Mouse (Mus musculus): Measurements from ENCODE around the gene Ppp6r3. TPM values are rescaled to one million over a fixed set of nuclear protein-coding genes. Genes with fewer than 3 reads are reported as not detected.
"Not testable (repeated sequence)": the region's sequence is repeated elsewhere in the genome, so short reads cannot be mapped to it uniquely, and the experiment has no call there.

The Ppp6r3 gene
- total RNA-seq, 2 experiments from 2014 or later = 51.7 to 65.2 TPM

DNA sequence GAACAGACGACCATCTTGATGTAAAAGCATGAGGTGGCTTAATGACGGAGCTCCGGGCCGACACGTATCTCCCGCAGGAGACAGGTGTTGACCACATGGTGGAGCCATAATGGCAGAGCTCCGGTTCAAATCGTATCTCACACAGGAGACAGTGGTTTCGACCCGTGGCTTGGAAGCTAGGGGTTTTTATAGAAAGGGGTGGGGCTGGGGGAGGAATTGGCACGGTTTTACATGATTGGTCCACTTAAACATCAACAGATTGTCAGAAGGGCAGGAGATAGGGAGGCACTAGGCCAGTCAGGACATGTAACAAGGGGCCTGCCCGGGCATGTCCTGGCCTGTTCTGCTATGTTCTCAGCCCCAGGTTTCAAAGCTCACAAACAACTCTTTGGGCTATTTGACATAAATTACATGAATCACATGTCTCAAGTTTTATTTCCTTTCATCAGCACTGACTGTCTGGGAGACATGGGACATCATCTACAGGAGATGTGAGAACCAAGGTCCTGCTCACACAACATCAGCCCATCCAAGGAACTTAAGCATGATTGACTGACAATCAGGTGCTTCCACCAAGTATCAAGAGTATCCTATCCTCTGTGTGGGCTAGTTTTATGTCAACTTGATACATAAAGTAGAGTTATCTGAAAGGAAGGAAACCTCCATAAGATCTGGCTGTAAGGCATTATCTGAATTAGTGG, 42.1 kb downstream of the Ppp6r3 start:
- ATAC-seq (replicated peaks; ENCODE audit: low FRiP score, poor library complexity, severe bottlenecking) = not testable (repeated sequence)

DNA sequence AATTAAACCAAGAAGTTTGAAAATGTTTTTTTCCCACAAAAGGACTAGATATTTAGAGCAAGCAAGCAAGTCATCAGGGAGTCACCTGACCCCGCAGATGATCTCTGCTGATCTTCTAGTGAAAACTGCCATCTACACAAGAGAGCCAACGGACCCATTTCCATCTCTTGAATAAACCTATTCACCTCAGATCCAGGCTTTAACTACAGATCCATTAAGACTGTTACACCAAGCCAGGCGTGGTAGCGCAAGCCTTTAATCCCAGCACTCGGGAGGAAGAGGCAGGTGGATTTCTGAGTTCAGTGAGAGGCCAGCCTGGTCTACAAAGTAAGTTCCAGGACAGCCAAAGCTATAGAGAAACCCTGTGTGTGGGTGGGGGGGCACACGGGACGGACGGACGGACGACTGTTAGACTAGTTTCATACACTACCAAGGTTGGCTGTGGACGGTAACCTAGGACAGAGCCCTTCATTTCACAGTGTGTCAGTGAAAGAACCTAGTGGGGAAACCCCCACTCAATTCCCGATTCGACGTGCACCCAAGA, 42.8 kb downstream of the Ppp6r3 start:
- ATAC-seq (replicated peaks; ENCODE audit: low FRiP score, poor library complexity, severe bottlenecking) = no peak

DNA sequence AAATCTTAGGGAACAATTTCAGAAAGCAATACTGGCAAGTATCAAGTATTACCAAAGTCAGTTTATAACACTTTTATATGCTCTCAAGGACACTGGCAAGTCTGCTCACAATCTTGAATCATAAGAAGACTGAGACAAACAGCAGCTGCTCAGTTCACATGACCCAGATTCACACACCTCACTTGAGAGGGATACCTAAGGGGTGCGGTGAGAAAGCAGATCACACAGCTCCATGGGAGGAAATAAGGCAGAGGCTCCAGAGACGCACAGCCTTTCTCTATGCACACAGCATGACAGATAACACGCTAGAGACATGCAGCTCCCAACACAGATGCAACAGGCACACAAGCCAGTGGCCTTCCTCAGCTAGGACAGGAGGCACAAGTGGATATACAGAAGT, 45.8 kb downstream of the Ppp6r3 start:
- no peak for ATAC-seq (replicated peaks; ENCODE audit: low FRiP score, poor library complexity, severe bottlenecking)

DNA sequence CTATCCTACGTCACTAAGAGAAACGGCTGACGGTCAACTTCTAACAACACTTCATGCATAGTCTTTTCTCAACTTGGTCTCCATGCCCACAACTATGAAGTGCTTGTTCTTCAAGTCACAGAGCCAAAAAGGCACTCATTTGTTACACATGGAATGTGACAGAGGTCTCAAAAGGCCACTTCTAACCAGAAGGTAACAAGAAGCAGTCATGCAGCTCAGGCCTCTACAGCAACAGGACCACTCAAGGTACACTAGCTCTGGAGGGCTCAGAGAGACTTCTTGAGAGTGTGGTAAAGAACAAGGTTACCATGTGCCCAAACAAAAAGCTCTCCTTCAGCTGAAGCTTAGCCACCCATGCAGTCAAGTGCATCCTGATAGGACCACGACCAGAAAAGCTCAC, 46.9 kb downstream of the Ppp6r3 start:
- ATAC-seq (replicated peaks; ENCODE audit: low FRiP score, poor library complexity, severe bottlenecking) = no peak

DNA sequence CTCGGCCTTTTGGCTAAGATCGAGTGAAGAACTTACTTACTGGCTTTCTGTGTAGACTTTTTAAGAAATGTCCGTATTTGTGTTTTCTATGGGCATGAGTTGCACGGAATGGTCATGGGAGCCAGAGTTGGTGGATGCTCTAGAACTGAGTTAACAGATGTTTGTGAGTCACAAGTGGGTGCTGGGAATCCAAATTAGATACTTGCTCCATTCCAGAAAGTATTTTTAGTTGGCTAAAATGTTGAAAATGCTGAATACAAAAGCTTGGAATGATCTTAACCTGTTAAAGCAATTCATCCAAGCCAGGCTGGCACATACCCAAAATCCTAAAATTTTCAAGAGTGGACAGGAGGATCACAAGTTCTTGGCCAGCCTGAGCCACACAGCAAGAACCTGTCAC, 48.0 kb downstream of the Ppp6r3 start:
- no peak for ATAC-seq (replicated peaks; ENCODE audit: low FRiP score, poor library complexity, severe bottlenecking)

DNA sequence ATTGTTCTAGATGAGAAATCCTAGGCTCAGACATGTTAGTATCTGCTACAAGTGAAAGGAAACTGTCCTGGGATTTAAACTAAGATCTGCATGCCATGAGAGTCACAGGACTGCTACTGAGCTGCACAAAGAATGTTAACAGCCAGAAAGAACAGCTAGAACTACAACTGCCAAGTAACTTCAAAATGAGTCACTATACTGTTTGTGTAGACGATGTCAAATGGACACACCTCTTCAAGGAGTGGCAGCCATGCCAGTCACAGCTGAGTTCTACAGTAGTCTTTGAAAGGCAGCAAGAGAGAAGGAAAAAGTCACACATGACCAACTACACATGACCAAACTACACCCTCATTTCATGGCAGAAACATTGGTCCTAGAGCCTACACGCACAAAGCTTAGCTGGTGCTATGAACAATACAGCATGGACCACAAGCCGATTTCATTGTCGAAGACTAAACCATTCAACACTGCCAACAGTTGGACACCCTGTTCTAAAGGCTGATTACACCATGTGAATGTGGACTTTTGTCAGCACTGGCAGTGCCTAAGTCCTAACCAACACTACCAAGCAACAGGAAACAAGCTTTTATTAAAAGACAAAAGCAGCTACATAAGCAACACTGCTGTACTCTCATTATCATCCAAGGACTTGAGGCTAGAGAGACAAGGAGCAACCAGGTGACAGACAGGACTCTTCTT, 55.9 kb downstream of the Ppp6r3 start:
- no peak for ATAC-seq (replicated peaks; ENCODE audit: low FRiP score, poor library complexity, severe bottlenecking)

DNA sequence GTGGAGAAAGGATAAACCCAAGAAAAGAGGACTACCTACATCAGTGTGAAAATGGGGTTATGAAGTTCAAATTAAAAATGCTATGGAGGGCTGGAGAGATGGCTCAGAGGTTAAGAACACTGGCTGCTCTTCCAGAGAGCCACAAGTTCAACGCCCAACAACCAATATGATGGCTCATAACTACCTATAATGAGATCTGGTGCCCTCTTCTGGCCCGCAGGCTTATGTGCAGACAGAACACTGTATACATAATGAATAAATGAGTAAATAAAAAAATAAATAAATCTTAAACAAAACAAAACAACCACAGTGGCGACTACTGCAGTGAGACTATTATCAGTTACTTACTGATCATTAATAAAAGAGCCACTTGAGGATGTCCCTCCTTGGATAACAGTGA, 78.3 kb downstream of the Ppp6r3 start:
- no peak for ATAC-seq (replicated peaks; ENCODE audit: low FRiP score, poor library complexity, severe bottlenecking)

DNA sequence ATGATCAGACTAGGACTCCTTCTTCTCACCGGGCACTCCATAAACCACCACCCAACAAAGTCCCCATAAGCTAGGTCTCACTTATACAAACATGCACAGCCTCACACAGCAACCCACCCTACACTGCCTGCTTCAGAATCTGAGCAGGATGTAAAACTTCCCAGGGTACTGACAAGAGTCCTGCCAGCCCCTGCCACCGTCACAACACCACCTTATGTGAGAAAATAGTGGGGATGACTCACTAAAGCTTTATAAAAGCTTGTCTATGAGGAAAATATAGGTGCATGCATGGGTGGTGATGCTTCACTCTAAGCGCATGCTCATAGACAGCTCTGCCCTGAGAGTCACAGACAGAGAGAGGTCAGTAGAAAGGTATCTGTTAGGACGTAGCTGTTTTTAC, 85.7 kb downstream of the Ppp6r3 start:
- no peak for ATAC-seq (replicated peaks; ENCODE audit: low FRiP score, poor library complexity, severe bottlenecking)

DNA sequence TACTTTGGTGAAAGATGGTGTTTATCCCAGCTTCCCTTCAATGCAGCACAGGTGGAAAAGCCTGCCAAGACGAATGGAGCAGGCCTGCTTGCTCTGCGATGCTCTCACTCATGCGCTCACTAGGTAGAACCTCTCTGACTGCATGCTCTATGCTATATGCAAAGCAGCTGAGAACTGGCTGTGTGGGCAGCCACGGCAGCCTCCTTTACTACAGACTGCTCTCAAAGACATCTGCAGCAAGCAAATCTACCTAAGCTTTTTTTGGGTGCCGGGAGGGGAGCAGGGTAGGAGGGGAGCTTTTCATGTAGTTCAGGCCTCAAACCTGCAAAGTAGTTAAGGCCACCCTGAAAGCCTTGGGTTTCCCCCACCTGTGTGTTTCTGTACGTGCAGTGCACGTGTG, 92.7 kb downstream of the Ppp6r3 start:
- no peak for ATAC-seq (replicated peaks; ENCODE audit: low FRiP score, poor library complexity, severe bottlenecking)

DNA sequence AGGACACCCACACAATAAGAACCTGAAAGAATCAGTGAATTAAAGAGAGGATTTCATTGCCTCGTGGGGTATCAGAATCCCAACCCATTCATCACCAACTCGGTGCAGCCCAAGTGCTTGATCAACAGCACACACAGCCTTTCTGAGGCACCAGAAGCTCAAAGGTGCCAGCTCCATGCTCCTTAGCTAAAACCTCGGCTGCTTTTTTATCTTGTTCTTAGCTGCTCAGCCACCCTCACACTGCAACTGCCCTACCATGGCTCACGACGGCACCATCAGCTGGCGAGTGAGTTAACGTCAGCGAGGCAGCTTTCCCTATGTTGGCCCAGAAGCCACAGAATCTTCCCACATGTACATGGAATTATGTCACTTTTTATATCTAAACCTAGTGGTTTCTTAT, 95.4 kb downstream of the Ppp6r3 start:
- ATAC-seq (replicated peaks; ENCODE audit: low FRiP score, poor library complexity, severe bottlenecking) = no peak

DNA sequence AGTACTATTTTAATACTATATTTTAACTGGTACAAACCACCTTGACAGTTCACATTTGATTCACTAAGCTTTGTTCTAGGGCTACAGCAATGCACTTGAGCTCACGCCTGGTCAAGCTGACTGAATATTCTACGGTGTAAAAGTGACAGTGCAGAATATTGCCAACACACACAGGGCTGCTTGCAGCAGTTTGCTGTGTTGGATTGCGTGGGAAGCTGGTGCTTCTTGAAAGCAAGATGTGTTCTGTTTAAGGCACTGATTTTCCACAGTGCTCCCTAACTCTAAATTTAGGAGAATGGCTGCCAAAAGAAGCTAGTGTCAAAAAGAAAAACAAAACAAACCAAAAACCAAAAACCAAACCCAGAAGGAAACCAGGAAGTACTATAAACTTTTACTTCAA, 98.6 kb downstream of the Ppp6r3 start:
- no peak for ATAC-seq (replicated peaks; ENCODE audit: low FRiP score, poor library complexity, severe bottlenecking)

DNA sequence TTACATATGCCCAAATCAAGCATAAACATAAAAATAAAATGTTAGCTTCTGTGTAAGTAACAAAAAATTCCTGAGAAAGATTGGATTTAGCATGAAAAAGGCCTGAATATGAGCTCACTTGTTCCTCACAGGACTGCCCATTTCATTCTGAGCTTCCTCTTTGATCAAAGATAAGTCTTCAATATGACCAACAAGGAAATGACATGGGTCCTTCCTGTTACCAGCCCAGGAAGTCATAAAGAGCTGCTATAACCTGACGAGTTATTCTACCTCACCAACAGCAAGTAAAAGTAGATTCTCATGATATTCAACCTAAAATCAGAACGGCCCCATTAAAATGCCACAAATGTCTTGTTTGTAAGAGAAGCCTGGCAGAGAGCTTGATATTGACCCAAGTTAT, 104.3 kb downstream of the Ppp6r3 start:
- no peak for ATAC-seq (replicated peaks; ENCODE audit: low FRiP score, poor library complexity, severe bottlenecking)

DNA sequence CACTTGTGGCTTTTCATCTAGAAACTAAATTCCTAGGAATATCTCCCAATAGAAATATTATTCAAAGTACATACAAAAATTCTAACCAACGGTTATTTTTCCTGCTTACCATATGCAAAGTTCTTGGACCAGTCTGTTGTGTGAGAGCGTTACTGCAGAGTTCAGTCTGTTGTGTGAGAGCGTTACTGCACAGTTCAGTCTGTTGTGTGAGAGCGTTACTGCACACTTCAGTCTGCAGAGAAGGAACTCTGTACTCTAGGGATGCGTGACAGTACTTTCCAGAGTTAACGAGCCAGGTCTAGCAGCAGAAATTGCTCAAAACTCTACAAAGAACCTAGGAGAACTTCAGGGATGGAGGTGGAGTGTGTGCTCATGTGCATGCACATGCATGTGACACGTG, 108.0 kb downstream of the Ppp6r3 start:
- ATAC-seq (replicated peaks; ENCODE audit: low FRiP score, poor library complexity, severe bottlenecking) = no peak

DNA sequence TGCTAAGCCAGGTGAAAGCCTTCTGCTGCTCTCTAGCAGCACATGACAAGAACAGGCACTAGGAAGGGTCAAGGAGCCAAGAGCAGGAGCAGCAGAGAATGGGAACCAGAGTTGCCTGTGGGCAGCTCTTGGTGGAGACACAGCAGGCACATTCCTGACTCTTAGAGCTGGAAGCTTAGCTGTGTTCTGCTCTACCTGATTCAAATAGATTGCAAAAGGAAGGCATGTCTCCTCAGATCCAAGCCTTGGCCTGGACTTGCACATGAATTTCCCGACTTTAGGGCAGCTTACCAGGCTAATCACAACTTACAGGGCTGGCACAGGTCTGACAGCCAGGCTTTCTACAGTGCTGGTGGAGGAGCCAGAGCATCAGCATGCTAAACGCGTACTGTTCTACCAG, 115.6 kb downstream of the Ppp6r3 start:
- ATAC-seq (replicated peaks; ENCODE audit: low FRiP score, poor library complexity, severe bottlenecking) = no peak

DNA sequence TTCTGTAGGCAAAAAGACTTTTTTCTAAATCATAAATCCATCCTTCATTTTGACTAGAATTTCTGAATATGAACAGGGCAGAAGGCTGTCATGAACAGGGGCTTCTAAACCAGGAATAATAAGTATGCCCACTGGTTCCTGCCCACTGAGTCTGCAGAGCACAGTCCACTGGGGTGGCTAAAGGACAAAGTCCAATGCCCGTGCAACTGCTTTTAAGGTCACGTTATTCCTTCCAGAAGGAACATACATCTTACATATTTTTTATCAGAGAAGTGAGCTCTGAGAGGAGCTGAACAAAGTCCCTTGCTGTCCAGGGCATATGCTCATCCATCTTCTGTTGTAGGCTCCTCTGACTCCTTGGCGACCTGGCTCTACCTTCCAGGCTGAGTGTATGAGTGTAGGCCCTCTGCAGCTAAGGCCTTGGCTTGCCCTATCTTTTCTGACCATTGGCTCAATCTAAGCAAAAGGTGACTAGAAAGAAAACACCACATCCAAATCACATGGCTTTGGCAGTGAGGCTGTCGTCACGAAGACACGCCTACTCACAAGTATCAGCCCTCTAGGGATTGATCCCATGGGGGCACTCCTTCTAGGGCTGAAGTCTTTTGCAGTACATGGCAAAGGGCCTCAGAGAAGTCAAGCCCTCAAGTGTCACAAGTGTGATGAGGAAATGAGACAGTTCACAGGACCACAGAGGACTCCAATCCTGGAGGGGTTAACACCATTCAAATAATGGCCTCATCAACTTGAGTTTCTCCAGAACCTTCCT, 117.0 kb downstream of the Ppp6r3 start:
- ATAC-seq (replicated peaks; ENCODE audit: low FRiP score, poor library complexity, severe bottlenecking) = no peak

DNA sequence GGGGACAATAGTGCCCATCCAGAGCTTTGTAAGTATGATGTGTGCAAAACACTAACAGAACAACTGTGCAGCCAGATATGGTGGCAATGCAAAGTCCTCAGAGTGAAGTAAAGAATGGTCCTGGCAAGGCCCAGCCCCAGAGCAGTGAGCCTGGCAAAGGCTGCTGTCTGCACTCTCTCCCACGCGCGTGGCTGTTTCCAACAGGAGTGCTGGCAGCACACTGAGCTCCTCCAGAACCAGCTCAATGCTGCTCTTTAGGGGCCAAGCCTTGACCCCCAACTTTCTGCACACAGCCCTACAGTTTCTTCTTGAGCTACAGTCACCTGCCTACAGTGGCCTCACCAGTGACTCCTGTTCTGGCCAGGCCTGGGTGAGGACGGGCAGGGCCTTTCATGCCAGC, 117.8 kb downstream of the Ppp6r3 start:
- ATAC-seq (replicated peaks; ENCODE audit: low FRiP score, poor library complexity, severe bottlenecking) = no peak

DNA sequence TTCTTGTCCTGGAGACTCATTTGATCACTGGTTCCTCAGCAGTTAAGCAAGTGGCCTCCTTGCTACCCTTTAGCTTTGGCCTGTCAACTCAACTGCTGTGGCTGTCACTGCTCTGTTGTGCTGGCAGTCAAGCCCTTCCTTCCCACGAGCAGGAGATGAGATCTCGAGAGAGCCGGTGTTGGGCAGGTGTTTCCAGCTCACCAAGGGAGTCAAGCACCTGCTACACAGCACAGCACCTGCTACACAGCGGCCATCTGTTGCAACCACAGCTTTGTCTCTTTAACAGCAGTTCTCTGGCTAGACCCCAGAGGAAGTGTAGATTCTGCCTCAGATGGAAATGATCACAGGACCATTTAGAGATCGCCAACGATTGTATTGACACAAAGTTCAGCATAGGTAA, 123.9 kb downstream of the Ppp6r3 start:
- no peak for ATAC-seq (replicated peaks; ENCODE audit: low FRiP score, poor library complexity, severe bottlenecking)

DNA sequence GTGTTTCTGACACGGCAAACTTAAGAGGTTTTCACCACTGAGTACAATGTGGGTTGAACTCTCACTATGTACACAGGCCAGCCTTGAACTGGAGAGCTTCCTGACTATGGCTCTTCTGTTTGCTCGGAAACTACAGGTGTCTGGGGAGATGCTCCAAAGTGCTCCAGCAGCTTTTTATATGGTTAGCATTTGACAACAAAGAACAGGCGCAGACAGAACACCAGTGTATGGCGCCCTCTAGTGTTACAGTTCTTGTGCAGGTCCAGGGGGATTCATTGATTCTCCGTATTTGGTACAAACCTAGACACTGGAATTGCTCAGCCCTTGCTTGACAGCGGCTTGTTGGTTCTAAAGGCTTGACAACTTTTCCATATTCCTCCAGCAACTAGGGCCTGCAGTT, 124.4 kb downstream of the Ppp6r3 start:
- ATAC-seq (replicated peaks; ENCODE audit: low FRiP score, poor library complexity, severe bottlenecking) = no peak

DNA sequence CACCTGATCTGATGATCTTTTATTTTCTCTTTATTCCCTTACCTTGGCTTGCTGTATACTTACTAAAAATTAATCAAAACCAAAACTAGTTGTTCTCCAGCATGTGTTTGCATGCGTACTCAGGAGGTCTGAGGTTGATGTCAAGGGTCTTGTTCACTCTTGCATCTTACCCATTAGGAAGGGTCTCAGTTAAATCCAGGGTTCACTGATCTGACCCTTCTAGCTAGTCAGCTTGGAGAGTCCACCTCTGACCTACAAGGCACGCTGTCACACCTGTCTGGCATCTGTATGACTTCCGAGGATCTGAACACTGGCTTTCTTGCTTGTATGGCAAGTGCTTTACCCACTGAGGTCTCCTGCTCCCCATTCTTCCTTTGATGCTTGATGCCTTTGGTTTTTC, 124.8 kb downstream of the Ppp6r3 start:
- no peak for ATAC-seq (replicated peaks; ENCODE audit: low FRiP score, poor library complexity, severe bottlenecking)

DNA sequence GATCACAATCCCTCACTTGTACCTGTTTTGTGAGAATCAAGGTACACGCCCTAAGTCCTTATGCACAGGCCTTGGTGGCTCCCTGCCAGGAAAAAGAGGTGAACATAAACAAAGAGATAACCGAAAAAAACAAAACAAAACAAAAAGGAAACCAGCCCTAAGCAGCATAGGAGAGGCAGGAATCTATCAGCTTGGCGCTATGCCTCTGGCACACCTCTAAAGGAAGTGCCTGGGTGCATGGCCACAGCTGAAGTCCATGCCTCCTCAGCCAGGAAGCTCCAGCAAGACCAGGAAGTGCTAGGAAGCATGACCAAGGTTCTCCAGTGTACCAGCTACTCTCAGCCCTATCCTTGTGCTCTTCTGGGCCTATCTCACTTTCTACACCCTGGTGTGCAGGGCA, 126.3 kb downstream of the Ppp6r3 start:
- ATAC-seq (replicated peaks; ENCODE audit: low FRiP score, poor library complexity, severe bottlenecking) = no peak

DNA sequence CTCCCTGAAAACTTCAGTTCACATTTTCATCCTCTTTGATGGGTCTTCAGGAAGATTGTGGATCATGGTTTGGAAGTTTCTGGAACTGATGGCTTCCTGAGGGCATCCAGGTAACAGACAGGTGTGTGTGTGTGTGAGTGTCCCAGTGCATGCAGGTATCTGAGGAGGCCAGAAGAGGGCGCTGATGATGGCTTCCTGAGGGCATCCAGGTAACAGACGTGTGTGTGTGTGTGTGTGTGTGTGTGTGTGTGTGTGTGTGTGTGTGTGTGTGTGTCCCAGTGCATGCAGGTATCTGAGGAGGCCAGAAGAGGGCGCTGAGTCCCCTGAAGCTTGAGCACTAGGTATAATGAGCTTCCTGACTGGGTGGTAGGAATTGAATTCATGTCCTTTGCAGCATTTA, 128.2 kb downstream of the Ppp6r3 start:
- no peak for ATAC-seq (replicated peaks; ENCODE audit: low FRiP score, poor library complexity, severe bottlenecking)
